Mouse (Mus musculus) small intestine, adult 2 months (tissue): ENCODE data around the gene Gm21987.

Experiments used
- CTCF ChIP-seq: fragments of 200-500 bp; IDR thresholded peaks from 2 replicates; pipeline ENCODE4 v1.5.1; 2012; ENCODE audit warnings: low read depth, mild to moderate bottlenecking, control low read depth, inconsistent platforms, low read length, moderate library complexity, mixed read lengths; ENCODE audit not compliant: insufficient replicate concordance, insufficient read length; ENCODE audit errors: extremely low read depth
- POLR2A ChIP-seq: fragments of 200-500 bp; IDR thresholded peaks from 2 replicates; pipeline ENCODE4 v1.6.1; 2012; ENCODE audit warnings: low read depth, mild to moderate bottlenecking, control low read depth, inconsistent platforms, low read length, moderate library complexity

DNA sequence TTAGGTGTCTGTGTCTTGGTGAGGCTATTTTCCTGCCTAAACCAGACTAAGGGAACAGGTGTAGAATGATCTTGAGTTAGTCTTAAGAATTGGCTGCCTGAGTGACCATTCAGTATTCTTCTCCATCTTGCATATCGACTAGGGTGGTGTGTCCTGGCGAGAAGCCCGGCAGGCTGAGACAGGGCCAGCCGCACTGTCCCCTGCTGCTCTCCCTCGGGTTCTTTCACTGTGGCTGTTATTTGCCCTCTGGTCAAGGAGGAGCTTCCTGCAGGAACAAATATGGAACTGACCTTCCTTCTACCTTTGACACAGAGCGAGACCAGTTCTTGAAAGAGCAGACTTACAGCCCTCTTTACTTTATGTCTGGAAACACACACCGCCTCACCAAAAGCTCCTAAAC is 5.2 kb downstream of the Gm21987 start:
- TF ChIP-seq CTCF (no peak), POLR2A (no peak)
